Mouse (Mus musculus) macrophage (primary cell): ENCODE results near the gene Cdk6. TPM values are rescaled to one million over a fixed set of nuclear protein-coding genes. Genes with fewer than 3 reads are reported as not detected.
"Not testable (repeated sequence)": the region's sequence is repeated elsewhere in the genome, so short reads cannot be mapped to it uniquely, and the experiment has no call there.

Experiments used
- H3K27ac ChIP-seq: fragments of 350-480 bp; formaldehyde crosslinking; 2 replicates; pipeline ENCODE4 v1.9.0; 2021
- H3K36me3 ChIP-seq: fragments of 350-480 bp; formaldehyde crosslinking; 2 replicates; pipeline ENCODE4 v1.9.0; 2021; ENCODE audit errors: inconsistent target
- H3K4me3 ChIP-seq: fragments of 350-480 bp; formaldehyde crosslinking; 2 replicates; pipeline ENCODE4 v1.9.0; 2021; ENCODE audit errors: inconsistent target
- H3K79me2 ChIP-seq: fragments of 350-480 bp; formaldehyde crosslinking; 2 replicates; pipeline ENCODE4 v1.9.0; 2021; ENCODE audit errors: inconsistent target
- WGBS: methylation state at CpG from one replicate; pipeline ENCODE4 v1.1.7; 2026; ENCODE audit warnings: inconsistent platforms; ENCODE audit not compliant: missing documents; 5-methylcytosine and 5-hydroxymethylcytosine counted together
- polyA plus RNA-seq: library from polyadenylated mRNA; stranded (reverse); fragments of 250-400 nt; gene quantifications from 3 replicates; pipeline ENCODE4 v1.2.4, GENCODE M21; 2018; ENCODE audit warnings: inconsistent platforms

The Cdk6 gene
- polyA plus RNA-seq, 1 experiment from 2014 or later = 24.2 TPM

DNA sequence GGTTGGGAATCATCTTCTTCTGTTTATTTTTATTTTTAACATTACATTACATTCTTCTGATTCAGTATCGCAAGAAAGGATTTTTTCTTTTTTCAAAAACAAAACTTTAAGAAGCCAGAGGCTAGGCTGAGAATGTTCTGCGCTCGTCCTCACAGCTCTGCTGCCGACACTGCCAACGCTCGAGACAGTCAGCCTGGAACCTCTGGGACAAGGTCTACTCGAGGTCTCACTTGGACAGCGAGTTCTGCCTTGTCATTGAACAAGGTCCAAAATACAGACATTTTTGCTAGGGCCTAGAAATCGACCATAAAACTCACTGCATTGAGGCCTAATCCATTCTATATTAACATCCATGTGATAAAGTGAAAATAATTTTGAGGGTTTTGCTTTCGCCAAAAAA lies 181.5 kb downstream of the Cdk6 start:
- Histone ChIP-seq H3K79me2 (no peaks in the 10 kb centered on the region), H3K4me3 (no peak overlapping the region), H3K36me3 (peaks cover 49% of the 10 kb centered on the region), H3K27ac (no peak overlapping the region)
- 94% methylated on average over 10 of the region's 10 CpGs for WGBS

GRCm38 (mm10) chr5:3527041-3527691 lies 185.9 kb downstream of the Cdk6 start:
- no peaks in the 10 kb centered on the region for H3K79me2 ChIP-seq
- no peak overlapping the region for H3K27ac ChIP-seq
- no peak overlapping the region for H3K4me3 ChIP-seq
- H3K36me3 ChIP-seq = peaks cover 15% of the 10 kb centered on the region
- WGBS = 84% methylated on average over 5 of the region's 5 CpGs

GRCm38 (mm10) chr5:3529585-3530189 lies 188.4 kb downstream of the Cdk6 start:
- H3K79me2 ChIP-seq = no peaks in the 10 kb centered on the region
- H3K36me3 ChIP-seq = no peaks in the 10 kb centered on the region
- H3K27ac ChIP-seq = no peak overlapping the region
- WGBS = 92% methylated on average over 10 of the region's 10 CpGs
- no peak overlapping the region for H3K4me3 ChIP-seq

GRCm38 (mm10) chr5:3532048-3532447 lies 190.8 kb downstream of the Cdk6 start:
- not testable (repeated sequence) for H3K79me2 ChIP-seq, H3K36me3 ChIP-seq, H3K27ac ChIP-seq, H3K4me3 ChIP-seq

DNA sequence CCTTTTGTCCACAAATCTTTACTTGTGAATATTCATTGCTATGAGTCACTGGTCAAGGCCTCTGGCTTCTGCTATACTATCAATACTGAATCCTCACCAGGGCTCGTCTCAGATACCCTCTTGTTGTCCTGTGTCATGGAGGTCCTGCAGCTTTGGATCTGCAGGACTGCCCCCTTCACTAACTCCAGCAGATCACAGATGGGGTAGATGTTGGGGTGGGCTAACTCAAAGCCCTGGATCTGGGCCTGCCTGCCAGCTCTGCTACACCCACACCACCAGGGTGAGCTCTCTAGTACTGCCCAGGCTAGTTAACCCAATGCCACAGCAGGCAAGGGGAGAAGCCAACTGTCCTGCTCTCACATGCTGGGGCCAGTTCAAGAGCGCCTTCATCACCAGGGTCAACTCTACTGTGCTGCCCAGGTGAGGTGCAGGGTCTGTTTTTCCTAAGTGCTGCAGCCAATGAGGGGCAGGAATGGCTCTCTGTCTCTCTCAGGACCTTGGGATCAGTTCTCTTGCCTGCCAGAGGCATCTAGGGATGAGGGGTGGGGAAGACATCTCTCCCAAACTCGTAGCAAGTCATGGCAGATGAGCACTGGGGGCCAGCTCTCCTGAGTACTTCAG lies 195.4 kb downstream of the Cdk6 start:
- Histone ChIP-seq H3K36me3 (no peaks in the 10 kb centered on the region), H3K4me3 (no peak overlapping the region), H3K79me2 (no peaks in the 10 kb centered on the region), H3K27ac (no peak overlapping the region)
- WGBS = 94% methylated on average over 3 of the region's 3 CpGs

DNA sequence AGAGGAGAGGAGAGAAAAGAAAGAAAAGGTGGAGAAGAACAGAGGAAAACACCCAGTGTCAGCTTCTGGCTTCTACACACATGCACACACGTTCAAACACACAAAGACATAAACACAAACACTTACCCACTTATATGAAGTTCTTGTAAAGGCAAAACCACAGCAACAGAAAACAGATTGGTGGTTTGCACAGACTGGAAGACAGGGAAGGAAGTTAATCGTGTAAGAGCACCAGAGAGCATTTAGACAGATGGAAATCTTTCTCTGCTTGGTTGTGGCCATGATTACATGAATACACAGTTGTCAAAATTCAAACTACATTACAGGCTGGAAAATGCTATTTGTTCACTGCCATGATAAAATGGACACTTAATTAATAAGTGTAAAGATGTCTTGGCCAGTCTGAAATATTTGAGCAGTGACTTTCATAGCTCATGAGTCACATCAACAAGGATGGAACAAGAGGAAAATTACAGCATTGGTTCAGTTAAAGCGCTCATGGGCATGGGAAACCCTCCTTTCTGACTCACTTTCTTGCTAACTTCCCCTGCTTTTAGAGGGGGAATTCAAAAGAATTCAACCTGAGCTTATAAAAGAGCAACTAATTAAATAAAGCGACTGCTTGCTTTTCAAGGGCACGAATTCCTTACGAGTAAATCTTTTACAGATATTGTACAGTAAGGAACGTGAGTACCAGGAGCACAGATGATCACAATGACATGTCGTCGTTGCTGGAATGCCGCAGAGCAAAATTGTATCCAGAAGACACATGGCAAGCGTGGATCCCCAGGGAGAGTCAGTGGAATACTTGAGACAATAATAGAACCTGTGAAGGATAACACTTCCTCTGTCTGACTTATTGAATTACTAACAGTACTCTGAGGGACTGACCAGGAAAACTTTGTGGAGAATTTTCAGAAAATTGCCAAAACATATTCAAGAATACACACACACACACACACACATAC lies 197.5 kb downstream of the Cdk6 start:
- 70% methylated on average over 11 of the region's 11 CpGs for whole genome bisulfite sequencing
- Histone ChIP-seq H3K27ac (no peak overlapping the region), H3K4me3 (no peak overlapping the region), H3K79me2 (no peaks in the 10 kb centered on the region), H3K36me3 (no peaks in the 10 kb centered on the region)

DNA sequence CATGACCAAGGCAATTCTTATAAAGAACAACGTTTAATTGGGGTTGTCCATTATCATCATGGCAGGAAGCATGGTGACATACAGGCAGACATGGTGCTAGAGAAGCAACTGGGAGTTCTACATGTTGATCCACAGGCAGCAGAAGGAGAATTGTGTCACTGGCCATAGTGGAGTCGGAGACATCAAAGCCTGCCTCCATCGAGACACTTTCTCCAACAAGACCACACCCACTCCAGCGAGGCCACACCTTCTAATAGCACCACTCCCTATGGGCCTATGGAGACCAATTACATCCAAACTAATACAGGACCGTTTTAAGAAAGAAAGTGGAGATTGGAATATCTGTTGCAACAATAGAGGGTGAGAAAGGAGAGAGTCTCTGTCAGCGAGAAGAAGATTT lies 200.6 kb downstream of the Cdk6 start:
- H3K4me3 ChIP-seq = no peak overlapping the region
- H3K79me2 ChIP-seq = peaks cover 29% of the 10 kb centered on the region
- H3K36me3 ChIP-seq = no peaks in the 10 kb centered on the region
- 90% methylated on average over 6 of the region's 6 CpGs for WGBS
- H3K27ac ChIP-seq = no peak overlapping the region

DNA sequence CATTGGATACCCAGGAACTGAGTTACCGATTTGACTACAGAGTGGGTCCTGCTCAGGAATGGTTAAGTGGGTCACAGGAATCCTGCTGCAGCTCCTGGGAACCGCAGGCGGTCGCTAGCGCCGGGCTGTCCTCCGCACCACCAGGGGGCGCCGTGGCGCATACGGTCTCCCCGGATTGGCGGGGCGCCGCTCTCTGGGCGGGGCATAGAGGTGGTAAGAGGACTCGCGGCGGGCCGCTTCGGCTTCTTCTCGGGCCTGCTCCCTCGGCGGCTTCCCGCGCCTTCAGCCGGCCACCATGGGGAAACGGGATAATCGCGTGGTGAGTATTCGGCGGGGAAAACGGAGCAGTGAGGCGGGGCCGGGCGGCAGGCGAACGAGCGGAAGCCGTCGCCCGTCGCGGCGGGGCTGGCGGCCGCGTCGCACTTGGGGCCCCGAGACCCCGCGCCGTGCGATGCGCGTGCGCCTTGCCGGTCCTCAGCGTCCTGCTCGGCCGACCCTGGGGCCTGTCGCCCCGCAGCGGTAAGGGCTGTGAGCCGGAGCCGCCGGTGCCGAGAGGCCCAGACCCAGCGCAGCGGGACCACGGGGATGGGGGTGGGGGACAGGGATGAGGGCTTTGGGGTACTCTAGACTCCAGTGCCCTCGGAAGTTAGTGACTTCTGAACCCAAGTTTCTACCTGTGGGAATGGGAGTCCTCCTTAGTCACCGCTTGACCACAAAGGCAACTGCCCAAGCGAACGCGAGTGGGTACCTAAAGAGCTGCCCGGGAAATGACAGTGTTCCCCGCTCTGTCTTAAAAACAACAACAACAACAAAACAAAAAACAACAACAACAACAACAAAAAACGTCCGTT lies 202.6 kb downstream of the Cdk6 start, which contains the start of gene Fam133b:
Gene Fam133b (plus strand): TSS at position 205 of the 851 bp plus-strand sequence.
- 0 out of 2 replicates have a peak within 1 kb of the TSS, but pooled peaks have one; percentile 12 for H3K27ac ChIP-seq
- peaks cover 49% of the 10 kb centered on the region for H3K79me2 ChIP-seq
- H3K4me3 ChIP-seq = peak within 1 kb of the TSS; percentile 79
- H3K36me3 ChIP-seq = no peaks in the 10 kb centered on the region
- WGBS = under 1% methylated on average over 78 of the region's 80 CpGs

DNA sequence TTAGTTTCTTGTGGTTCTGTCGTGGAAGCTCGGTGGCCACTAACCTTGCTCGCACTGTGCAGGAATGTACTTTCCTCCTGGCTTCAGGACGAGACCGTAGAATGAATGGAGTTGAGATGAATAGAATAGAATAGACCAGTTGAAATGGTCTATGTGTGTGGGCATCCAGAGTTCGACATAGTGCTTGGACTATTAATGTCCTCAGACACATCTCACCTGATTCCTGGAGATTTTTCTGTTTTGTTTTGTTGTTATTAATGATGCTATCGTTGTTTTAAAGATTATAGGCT lies 203.1 kb downstream of the Cdk6 start:
- Histone ChIP-seq H3K36me3 (no peaks in the 10 kb centered on the region), H3K79me2 (peaks cover 55% of the 10 kb centered on the region), H3K27ac (0 out of 2 replicates have a peak overlapping the region, but pooled peaks have one; percentile 12), H3K4me3 (peak overlapping the region; percentile 79)
- 8% methylated on average over 7 of the region's 7 CpGs for WGBS

DNA sequence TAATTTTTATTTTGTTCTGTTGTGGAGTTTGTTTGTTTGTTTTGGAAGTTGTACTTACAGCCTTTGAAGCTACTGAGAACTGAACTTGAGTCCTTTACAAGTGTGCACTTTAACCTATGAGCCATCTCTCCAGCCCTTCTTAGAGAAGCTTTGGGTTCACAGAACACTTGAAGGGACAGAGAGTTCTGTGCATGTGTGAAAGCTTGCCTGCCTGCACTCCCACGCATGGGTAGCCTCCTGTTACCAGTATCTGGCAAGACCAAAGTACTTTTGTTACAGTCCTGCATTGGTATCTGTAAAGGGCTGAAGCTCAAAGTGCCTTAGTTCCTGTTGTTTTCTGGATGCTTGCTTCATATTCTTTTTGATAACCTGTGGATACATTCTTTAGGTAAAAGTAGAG lies 204.9 kb downstream of the Cdk6 start:
- Histone ChIP-seq H3K36me3 (no peaks in the 10 kb centered on the region), H3K79me2 (peaks cover 73% of the 10 kb centered on the region), H3K4me3 (no peak overlapping the region), H3K27ac (no peak overlapping the region)
- 88% methylated on average over 1 of the region's 1 CpGs for WGBS

GRCm38 (mm10) chr5:3551481-3551880 lies 210.2 kb downstream of the Cdk6 start:
- WGBS = no CpG with 5 or more reads among the region's 1 CpGs
- Histone ChIP-seq H3K36me3 (peaks cover 14% of the 10 kb centered on the region), H3K4me3 (no peak overlapping the region), H3K27ac (no peak overlapping the region), H3K79me2 (peaks cover 92% of the 10 kb centered on the region)

- WGBS = 76% methylated on average over 2 of the region's 2 CpGs
Measured at GRCm38 (mm10) chr5:3554198-3554597, 212.9 kb downstream of the Cdk6 start.

GRCm38 (mm10) chr5:3571266-3571665 lies 230.0 kb downstream of the Cdk6 start, which contains the start of gene 1700109H08Rik:
TSS of gene 1700109H08Rik (plus strand) at chr5:3571566.
- Histone ChIP-seq H3K27ac (no peak within 1 kb of the TSS), H3K79me2 (no peaks in the 10 kb centered on the region), H3K4me3 (no peak within 1 kb of the TSS), H3K36me3 (peaks cover 86% of the 10 kb centered on the region)
- WGBS = 92% methylated on average over 4 of the region's 4 CpGs

More at GRCm38 (mm10) chr5:3554198-3554597, 212.9 kb downstream of the Cdk6 start:
- peaks cover 41% of the 10 kb centered on the region for H3K36me3 ChIP-seq
- H3K79me2 ChIP-seq = peaks cover 65% of the 10 kb centered on the region
- no peak overlapping the region for H3K4me3 ChIP-seq
- no peak overlapping the region for H3K27ac ChIP-seq

GRCm38 (mm10) chr5:3574825-3575224 lies 233.5 kb downstream of the Cdk6 start:
- Histone ChIP-seq H3K79me2 (no peaks in the 10 kb centered on the region), H3K36me3 (peaks cover 88% of the 10 kb centered on the region), H3K4me3 (no peak overlapping the region), H3K27ac (no peak overlapping the region)
- WGBS = 96% methylated on average over 2 of the region's 2 CpGs
